Mouse (Mus musculus): ENCODE data around the gene Prr30.
"Not testable (repeated sequence)": the region's sequence is repeated elsewhere in the genome, so short reads cannot be mapped to it uniquely, and the experiment has no call there.

The Prr30 gene

DNA sequence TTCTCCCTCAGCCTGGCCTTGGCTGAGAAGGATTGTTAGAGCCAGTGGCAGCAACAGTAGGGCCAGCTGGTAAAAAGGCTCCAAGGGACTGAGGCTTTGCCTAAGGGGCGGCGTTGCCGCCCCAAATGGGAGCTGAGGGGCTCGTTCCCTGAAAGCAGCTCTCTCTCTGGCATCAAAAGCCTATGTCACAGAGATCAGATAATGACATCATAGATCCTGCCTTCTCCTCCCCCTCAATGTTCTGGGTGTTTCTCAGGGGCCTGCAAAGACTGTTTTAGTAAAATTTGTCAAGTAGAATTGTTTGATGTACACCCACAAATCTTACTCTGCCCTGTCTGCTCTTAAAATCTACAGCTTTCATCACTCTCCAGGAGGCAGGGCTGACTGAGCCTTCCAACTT, at the start of gene Prr30:
Prr30 (minus strand) TSS at position 101 of the 400 bp plus-strand sequence.
- DNase-seq (ENCODE audit: extremely low read depth, low read depth, low spot score): no peak

DNA sequence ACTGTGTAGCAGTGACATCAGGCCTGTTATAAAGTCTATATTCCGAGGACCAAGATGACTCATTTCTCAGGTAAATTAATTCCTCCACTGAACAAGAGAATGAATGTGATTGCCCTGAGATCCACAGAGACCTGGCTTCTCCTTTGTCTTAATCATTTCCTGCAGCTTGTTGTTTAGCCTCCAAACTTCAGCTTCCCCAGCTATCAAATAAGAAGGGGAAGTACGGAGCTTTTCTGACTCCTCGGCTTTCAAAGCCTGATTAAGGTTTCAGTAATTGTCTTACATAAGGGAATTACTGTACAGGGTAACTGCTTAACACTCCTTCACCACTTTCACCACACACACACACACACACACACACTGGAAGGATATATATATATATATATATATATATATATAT, 46.7 kb upstream of the Prr30 start:
- no peak for DNase-seq (ENCODE audit: extremely low read depth, low read depth, low spot score)

DNA sequence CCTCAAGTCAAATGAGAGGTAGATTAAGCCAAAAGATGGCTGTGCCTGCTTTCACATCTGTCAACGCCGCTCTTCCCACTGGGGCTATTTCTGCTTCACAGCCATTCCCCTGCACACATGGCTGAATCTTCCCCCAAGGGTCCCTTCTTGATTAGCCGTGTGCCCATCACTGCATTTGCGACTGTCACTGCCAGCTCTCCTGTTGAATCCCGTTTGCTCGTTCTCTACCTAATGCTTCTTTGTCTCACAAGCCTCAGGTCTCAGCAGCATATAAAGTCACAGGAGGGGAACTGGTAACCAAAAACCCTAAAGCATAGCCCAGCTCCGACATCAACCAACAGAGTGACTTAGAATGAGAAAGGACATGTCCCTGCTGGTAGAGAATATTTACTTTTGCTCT, 45.6 kb upstream of the Prr30 start:
- no peak for DNase-seq (ENCODE audit: extremely low read depth, low read depth, low spot score)

DNA sequence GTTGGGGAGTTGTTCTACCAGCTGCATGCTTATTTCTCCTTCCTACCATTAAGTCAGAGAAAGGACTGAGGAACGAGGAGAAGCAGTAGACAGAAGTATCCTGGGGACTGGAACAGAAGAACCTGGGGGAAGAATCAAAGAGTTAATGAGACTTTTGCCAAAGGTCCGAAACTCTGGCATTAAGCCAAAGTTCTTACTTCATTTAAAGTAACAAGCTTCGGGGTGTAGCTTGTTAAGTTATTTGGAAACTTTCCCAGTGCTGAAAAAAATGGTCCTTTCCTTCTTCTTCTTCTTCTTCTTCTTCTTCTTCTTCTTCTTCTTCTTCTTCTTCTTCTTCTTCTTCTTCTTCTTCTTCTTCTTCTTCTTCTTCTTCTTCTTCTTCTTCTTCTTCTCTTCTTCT, 44.3 kb upstream of the Prr30 start:
- not testable (repeated sequence) for DNase-seq (ENCODE audit: extremely low read depth, low read depth, low spot score)

DNA sequence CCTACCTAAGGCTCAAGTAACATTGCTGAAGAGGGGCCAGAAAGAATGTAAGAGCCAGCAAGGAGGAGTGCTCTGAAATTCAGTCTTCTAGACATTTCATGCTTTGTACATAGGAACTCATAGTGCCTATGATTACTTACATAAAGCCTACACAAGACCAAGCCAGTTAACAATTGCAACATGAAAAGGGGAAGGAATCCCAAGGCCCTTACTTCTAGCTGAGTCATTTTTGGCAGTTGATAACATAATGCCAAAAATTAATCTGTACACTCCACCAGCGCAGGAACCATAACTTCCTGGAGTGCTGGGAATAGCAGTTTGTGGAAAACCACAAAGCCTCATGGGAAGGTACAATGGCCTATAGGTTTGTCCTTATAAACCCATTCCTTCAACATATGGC, 37.8 kb upstream of the Prr30 start:
- DNase-seq (ENCODE audit: extremely low read depth, low read depth, low spot score): no peak

DNA sequence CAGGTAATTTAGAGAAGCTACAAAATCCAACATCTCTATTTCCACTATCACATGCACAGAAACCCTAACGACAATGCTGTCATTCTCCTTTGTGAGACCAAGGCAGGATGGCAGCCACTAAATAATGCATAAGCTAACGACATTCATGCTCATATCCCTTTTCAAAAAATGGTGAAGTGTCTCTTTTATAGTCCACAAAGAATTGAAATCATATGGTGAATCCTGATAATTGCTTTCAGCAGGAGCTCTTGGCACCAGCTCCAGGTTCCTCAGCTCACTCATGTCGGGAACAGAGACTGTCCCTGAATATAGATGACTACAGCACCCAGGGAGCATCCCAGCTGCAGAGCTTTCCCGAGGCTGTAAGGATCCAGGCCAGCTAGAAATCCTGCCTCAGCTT, 28.9 kb upstream of the Prr30 start:
- DNase-seq (ENCODE audit: extremely low read depth, low read depth, low spot score): no peak

DNA sequence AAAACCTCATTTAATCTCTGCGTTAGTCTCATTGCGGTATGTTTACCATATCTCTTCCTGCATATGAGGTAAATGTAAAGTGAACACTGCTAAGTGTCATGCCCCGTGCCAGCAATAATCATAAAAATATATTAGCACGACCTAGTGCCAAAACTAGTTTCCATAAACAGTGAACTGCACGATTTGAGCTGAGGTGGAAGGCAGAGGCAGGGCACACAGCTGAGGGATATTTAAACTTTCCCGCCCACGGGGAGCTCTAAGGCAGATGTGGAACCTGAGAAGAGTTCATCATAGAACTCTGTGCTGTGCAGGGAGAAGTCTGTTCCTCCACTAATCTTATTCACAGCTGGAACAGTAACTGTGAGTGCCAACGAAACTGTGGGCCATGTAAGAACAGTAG, 22.2 kb upstream of the Prr30 start:
- no peak for DNase-seq (ENCODE audit: extremely low read depth, low read depth, low spot score)

DNA sequence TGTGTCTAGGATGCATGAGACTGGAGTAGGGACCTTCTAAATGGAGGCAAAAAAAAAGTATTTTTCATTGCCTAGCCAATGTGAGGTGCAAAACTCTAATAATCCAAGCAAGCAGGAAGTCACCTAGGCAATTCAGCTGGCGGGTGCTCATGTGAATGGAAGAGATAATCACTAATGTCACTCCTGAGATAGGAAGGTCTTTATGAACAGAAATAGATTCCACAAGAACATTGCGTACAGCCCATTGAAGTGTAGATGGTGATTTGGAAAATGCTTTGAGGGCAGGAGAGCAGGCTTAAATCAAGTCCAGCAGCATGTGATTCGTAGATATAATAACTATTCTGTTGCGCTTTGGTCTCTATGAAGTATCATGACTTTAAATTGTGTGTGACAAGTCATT, 27.9 kb downstream of the Prr30 start:
- DNase-seq (ENCODE audit: extremely low read depth, low read depth, low spot score): no peak
